Mouse (Mus musculus) MEL (cell line): ENCODE data around the gene Osbp. TPM values are rescaled to one million over a fixed set of nuclear protein-coding genes. Genes with fewer than 3 reads are reported as not detected.

ENCODE experiments used
- DNase-seq: peaks from one replicate; pipeline ENCODE4 v3.0.0; 2011; ENCODE audit warnings: low read depth, low spot score
- H3K27ac ChIP-seq: 2 replicates; pipeline ENCODE4 v1.5.1; 2012; ENCODE audit warnings: low read depth, mild to moderate bottlenecking, control low read depth, low read length, moderate library complexity; ENCODE audit not compliant: control insufficient read depth
- H3K27me3 ChIP-seq, 2 experiments: fragments of 150-350 bp in 1 of 2; sonication (generic) in 1 of 2; 2 replicates each; pipeline ENCODE4 v1.6.1; 2012; ENCODE audit warnings: low read length in 2 of 2, mild to moderate bottlenecking in 2 of 2, improper control_type of control experiment in 1 of 2, moderate library complexity in 1 of 2; ENCODE audit not compliant: insufficient read depth in 2 of 2, control insufficient read depth in 1 of 2
- H3K36me3 ChIP-seq, 2 experiments: 2 replicates each; pipeline ENCODE4 v1.6.1; 2012 to 2014; ENCODE audit warnings: low read length in 2 of 2, improper control_type of control experiment in 1 of 2, inconsistent platforms in 1 of 2, mild to moderate bottlenecking in 1 of 2; ENCODE audit not compliant: insufficient read depth in 2 of 2, control insufficient read depth in 1 of 2
- H3K4me1 ChIP-seq, 2 experiments: fragments of 150-350 bp in 1 of 2; sonication (generic) in 1 of 2; 2 replicates each; pipeline ENCODE4 v1.6.1; 2012; ENCODE audit warnings: low read length in 2 of 2, improper control_type of control experiment in 1 of 2, mild to moderate bottlenecking in 1 of 2; ENCODE audit not compliant: insufficient read depth in 2 of 2, control insufficient read depth in 1 of 2
- H3K4me3 ChIP-seq, 2 experiments: fragments of 150-350 bp in 1 of 2; sonication (generic) in 1 of 2; 2 replicates each; pipeline ENCODE4 v1.5.1; 2012; ENCODE audit warnings: low read depth in 2 of 2, low read length in 2 of 2, mild to moderate bottlenecking in 2 of 2, moderate library complexity in 2 of 2, control low read depth in 1 of 2, improper control_type of control experiment in 1 of 2; ENCODE audit not compliant: control insufficient read depth in 1 of 2, insufficient read depth in 1 of 2
- H3K79me2 ChIP-seq: 2 replicates; pipeline ENCODE4 v1.6.1; 2012; ENCODE audit warnings: mild to moderate bottlenecking, low read length, moderate library complexity; ENCODE audit not compliant: control insufficient read depth, poor library complexity, insufficient read depth
- H3K9ac ChIP-seq: 2 replicates; pipeline ENCODE4 v1.6.1; 2012; ENCODE audit warnings: low read depth, mild to moderate bottlenecking, control low read depth, low read length, moderate library complexity; ENCODE audit not compliant: control insufficient read depth, poor library complexity, severe bottlenecking
- H3K9me3 ChIP-seq: fragments of 150-350 bp; sonication (generic); replicated peaks from 2 replicates; pipeline ENCODE4 v1.6.1; 2012; ENCODE audit warnings: mild to moderate bottlenecking, low read length, improper control_type of control experiment, moderate library complexity; ENCODE audit not compliant: insufficient read depth
- CHD1 ChIP-seq: IDR thresholded peaks from 2 replicates; pipeline ENCODE4 v1.6.1; 2012; ENCODE audit warnings: low read depth, mild to moderate bottlenecking, inconsistent platforms, low read length, improper control_type of control experiment
- CHD2 ChIP-seq: IDR thresholded peaks from 2 replicates; pipeline ENCODE4 v1.6.1; 2011; ENCODE audit warnings: low read length, improper control_type of control experiment
- E2F4 ChIP-seq: IDR thresholded peaks from 2 replicates; pipeline ENCODE4 v1.6.1; 2011; ENCODE audit warnings: low read depth, low read length, improper control_type of control experiment, borderline replicate concordance
- ELF1 ChIP-seq: IDR thresholded peaks from 2 replicates; pipeline ENCODE4 v1.6.1; 2014; ENCODE audit warnings: low read depth, mild to moderate bottlenecking, inconsistent platforms, low read length, improper control_type of control experiment, moderate library complexity
- EP300 ChIP-seq, 2 experiments: IDR thresholded peaks; 2 replicates each; pipeline ENCODE4 v1.6.1; 2011; ENCODE audit warnings: improper control_type of control experiment in 2 of 2, low read length in 2 of 2, low read depth in 1 of 2, mild to moderate bottlenecking in 1 of 2
- ETS1 ChIP-seq: IDR thresholded peaks from 2 replicates; pipeline ENCODE4 v1.6.1; 2012; ENCODE audit warnings: low read depth, mild to moderate bottlenecking, inconsistent platforms, low read length, improper control_type of control experiment, moderate library complexity
- HCFC1 ChIP-seq: IDR thresholded peaks from 2 replicates; pipeline ENCODE4 v1.6.1; 2012; ENCODE audit warnings: low read depth, mild to moderate bottlenecking, inconsistent platforms, low read length, improper control_type of control experiment, moderate library complexity
- MAFK ChIP-seq: IDR thresholded peaks from 2 replicates; pipeline ENCODE4 v1.6.1; 2011; ENCODE audit warnings: low read depth, mild to moderate bottlenecking, low read length, improper control_type of control experiment, borderline replicate concordance
- MAX ChIP-seq: IDR thresholded peaks from 2 replicates; pipeline ENCODE4 v1.6.1; 2011; ENCODE audit warnings: low read length, improper control_type of control experiment
- MXI1 ChIP-seq: IDR thresholded peaks from 2 replicates; pipeline ENCODE4 v1.6.1; 2011; ENCODE audit warnings: mild to moderate bottlenecking, low read depth, low read length, improper control_type of control experiment
- MYB ChIP-seq: IDR thresholded peaks from 2 replicates; pipeline ENCODE4 v1.6.1; 2011; ENCODE audit warnings: mild to moderate bottlenecking, low read depth, low read length, improper control_type of control experiment
- MYC ChIP-seq: IDR thresholded peaks from 2 replicates; pipeline ENCODE4 v1.6.1; 2011; ENCODE audit warnings: low read depth, mild to moderate bottlenecking, low read length, improper control_type of control experiment, moderate library complexity
- NELFE ChIP-seq: IDR thresholded peaks from 2 replicates; pipeline ENCODE4 v1.6.1; 2011; ENCODE audit warnings: low read depth, low read length, improper control_type of control experiment
- POLR2A ChIP-seq, 2 experiments: IDR thresholded peaks; 2 replicates each; pipeline ENCODE4 v1.6.1; 2011 to 2012; ENCODE audit warnings: low read length in 2 of 2, mild to moderate bottlenecking in 2 of 2, control low read depth in 1 of 2, improper control_type of control experiment in 1 of 2, low read depth in 1 of 2, moderate library complexity in 1 of 2; ENCODE audit not compliant: control insufficient read depth in 1 of 2, insufficient read depth in 1 of 2, poor library complexity in 1 of 2
- POLR2AphosphoS2 ChIP-seq: IDR thresholded peaks from 2 replicates; pipeline ENCODE4 v1.6.1; 2011; ENCODE audit warnings: low read length, improper control_type of control experiment
- POLR2AphosphoS5 ChIP-seq: IDR thresholded peaks from 2 replicates; pipeline ENCODE4 v1.6.1; 2012; ENCODE audit warnings: low read depth, borderline replicate concordance, mild to moderate bottlenecking, inconsistent platforms, low read length, moderate library complexity, mixed read lengths
- RAD21 ChIP-seq: IDR thresholded peaks from 2 replicates; pipeline ENCODE4 v1.6.1; 2011; ENCODE audit warnings: mild to moderate bottlenecking, low read depth, low read length, improper control_type of control experiment
- RCOR1 ChIP-seq: IDR thresholded peaks from 2 replicates; pipeline ENCODE4 v1.6.1; 2012; ENCODE audit warnings: low read depth, mild to moderate bottlenecking, inconsistent platforms, low read length, improper control_type of control experiment
- SMC3 ChIP-seq: IDR thresholded peaks from 2 replicates; pipeline ENCODE4 v1.6.1; 2011; ENCODE audit warnings: low read depth, low read length, improper control_type of control experiment
- TAL1 ChIP-seq: IDR thresholded peaks from 2 replicates; pipeline ENCODE4 v1.6.1; 2012; ENCODE audit warnings: mild to moderate bottlenecking, inconsistent platforms, low read length, moderate library complexity, mixed read lengths
- TCF12 ChIP-seq: IDR thresholded peaks from 2 replicates; pipeline ENCODE4 v1.6.1; 2014; ENCODE audit warnings: low read depth, mild to moderate bottlenecking, inconsistent platforms, low read length, improper control_type of control experiment, moderate library complexity
- USF2 ChIP-seq, 2 experiments: IDR thresholded peaks; 2 replicates each; pipeline ENCODE4 v1.6.1; 2011 to 2012; ENCODE audit warnings: improper control_type of control experiment in 2 of 2, low read length in 2 of 2, borderline replicate concordance in 1 of 2, inconsistent platforms in 1 of 2, low read depth in 1 of 2, mild to moderate bottlenecking in 1 of 2; ENCODE audit not compliant: insufficient read depth in 1 of 2
- ZC3H11A ChIP-seq: IDR thresholded peaks from 2 replicates; pipeline ENCODE4 v1.6.1; 2012; ENCODE audit warnings: low read depth, mild to moderate bottlenecking, inconsistent platforms, low read length, improper control_type of control experiment
- ZMIZ1 ChIP-seq: IDR thresholded peaks from 2 replicates; pipeline ENCODE4 v1.6.1; 2012; ENCODE audit warnings: low read depth, mild to moderate bottlenecking, inconsistent platforms, low read length, improper control_type of control experiment, moderate library complexity
- ZNF384 ChIP-seq: IDR thresholded peaks from 2 replicates; pipeline ENCODE4 v1.6.1; 2012; ENCODE audit warnings: low read depth, mild to moderate bottlenecking, inconsistent platforms, low read length, improper control_type of control experiment
- polyA plus RNA-seq, 2 experiments: library from polyadenylated mRNA; stranded (reverse) in 1 of 2; unstranded in 1 of 2; fragments of >175 nt in 1 of 2; fragments of >200 nt in 1 of 2; gene quantifications; 2 replicates each; pipeline versions ENCODE4 v1.2.1 to v1.2.4; 2012; ENCODE audit warnings: low replicate concordance in 2 of 2, low read depth in 1 of 2; ENCODE audit not compliant: insufficient read length in 2 of 2, insufficient read depth in 1 of 2, missing spikeins in 1 of 2
- total RNA-seq: library from RNA; depleted of rRNA; stranded (reverse); fragments of 300-350 nt; gene quantifications from 2 replicates; pipeline ENCODE4 v1.2.3, GENCODE M21; 2012

Gene Osbp
- total and polyA plus RNA-seq, 3 experiments, result 16.5 to 64.6 (median 38.8) TPM

- no peak for DNase-seq
- Histone ChIP-seq H3K27ac (no peak overlapping the region), H3K79me2 (no peaks in the 10 kb centered on the region)
These were observed 72.0 kb downstream of the Osbp start for GRCm38 (mm10) chr19:12037727-12038126.

GRCm38 (mm10) chr19:12041217-12041616 lies 75.5 kb downstream of the Osbp start, which contains the start of gene Olfr1423:
TSS of gene Olfr1423 (minus strand) at chr19:12041317.
- no peaks in the 10 kb centered on the region for H3K9me3 ChIP-seq
- no peaks in the 10 kb centered on the region for H3K79me2 ChIP-seq
- peaks cover 0 to 2% of the 10 kb centered on the region in 2 experiments; a peak in 3 of 4 replicates for H3K27me3 ChIP-seq
- H3K9ac ChIP-seq, result no peak within 1 kb of the TSS
- no peak for DNase-seq
- TF ChIP-seq MYB (no peak), SMC3 (no peak), POLR2AphosphoS2 (no peak), RCOR1 (no peak), TAL1 (no peak), NELFE (no peak), ZNF384 (no peak), HCFC1 (no peak), MAX (no peak), MAFK (no peak), ETS1 (no peak), ZMIZ1 (no peak), USF2 (IDR thresholded peaks at IDR 0.05; ENCODE audit: borderline replicate concordance in 1 of 2, insufficient read depth in 1 of 2, low read depth in 1 of 2, low read length in 2 of 2) (no peak), TCF12 (no peak), CHD2 (no peak), E2F4 (no peak), MXI1 (no peak)
- H3K4me1 ChIP-seq, result no peaks in the 10 kb centered on the region
- H3K36me3 ChIP-seq, result no peaks in the 10 kb centered on the region
- H3K4me3 ChIP-seq, result no peak within 1 kb of the TSS
- H3K27ac ChIP-seq, result no peak within 1 kb of the TSS

More at GRCm38 (mm10) chr19:12037727-12038126, 72.0 kb downstream of the Osbp start:
- H3K4me3 ChIP-seq, result no peak overlapping the region
- peaks cover 0 to 2% of the 10 kb centered on the region in 2 experiments for H3K27me3 ChIP-seq
- H3K9ac ChIP-seq, result no peak overlapping the region
- TF ChIP-seq CHD1, result no peak
- no peak for TF ChIP-seq EP300 (IDR thresholded peaks at IDR 0.05; ENCODE audit: low read depth in 1 of 2, low read length in 2 of 2)
- no peak for TF ChIP-seq ZC3H11A
- no peak for TF ChIP-seq NELFE
- TF ChIP-seq MYC, result no peak
- no peak for TF ChIP-seq USF2 (IDR thresholded peaks at IDR 0.05; ENCODE audit: borderline replicate concordance in 1 of 2, insufficient read depth in 1 of 2, low read depth in 1 of 2, low read length in 2 of 2)
- no peak for TF ChIP-seq HCFC1
- no peak for TF ChIP-seq ZMIZ1
- TF ChIP-seq SMC3, result no peak
- no peak for TF ChIP-seq POLR2A (IDR thresholded peaks at IDR 0.05; ENCODE audit: control insufficient read depth in 1 of 2, insufficient read depth in 1 of 2, low read depth in 1 of 2, low read length in 2 of 2, poor library complexity in 1 of 2)
- TF ChIP-seq RCOR1, result no peak
- TF ChIP-seq TAL1, result no peak
- TF ChIP-seq MAFK, result no peak
- TF ChIP-seq MAX, result no peak
- no peak for TF ChIP-seq ZNF384
- no peak for TF ChIP-seq POLR2AphosphoS5
- no peak for TF ChIP-seq RAD21
- TF ChIP-seq ELF1, result no peak
- TF ChIP-seq, all 39 proteins: peak for 0
- Histone ChIP-seq H3K36me3 (no peaks in the 10 kb centered on the region), H3K4me1 (no peaks in the 10 kb centered on the region), H3K9me3 (no peaks in the 10 kb centered on the region)
